Mouse (Mus musculus) cortical plate, adult 2 months (tissue): ENCODE results near the gene Esp23.

Experiments
- CTCF ChIP-seq: fragments of 200-500 bp; IDR thresholded peaks from 2 replicates; pipeline ENCODE4 v1.5.1; 2011; ENCODE audit warnings: mild to moderate bottlenecking, control low read depth, low read length; ENCODE audit not compliant: insufficient read depth; ENCODE audit errors: extremely low read depth
- POLR2A ChIP-seq: fragments of 200-500 bp; IDR thresholded peaks from 2 replicates; pipeline ENCODE4 v1.6.1; 2011; ENCODE audit warnings: mild to moderate bottlenecking, low read length, control low read depth; ENCODE audit not compliant: insufficient read depth; ENCODE audit errors: extremely low read depth

DNA sequence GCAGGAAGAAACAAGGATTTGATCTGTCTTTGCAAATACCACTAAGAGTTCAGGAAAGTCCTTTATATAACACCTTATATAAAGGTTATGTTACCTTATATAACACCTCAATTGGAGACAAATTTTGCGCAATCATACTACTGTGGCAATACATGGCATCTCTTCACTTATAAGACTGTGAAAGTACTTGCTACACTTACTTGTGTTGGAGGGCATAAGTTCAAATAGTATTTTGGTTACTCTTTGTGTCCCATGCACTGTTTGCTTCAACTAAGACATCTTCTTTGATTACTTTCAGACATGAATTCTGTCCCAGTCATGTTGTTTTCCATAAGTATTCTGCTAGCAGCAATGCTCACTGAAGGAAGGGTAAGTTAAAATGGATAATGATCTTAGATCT lies 18.2 kb upstream of the Esp23 start, which contains the start of gene Esp22:
- TF ChIP-seq CTCF (no peak), POLR2A (no peak)
